Mouse (Mus musculus) C2C12 (cell line): Measurements from ENCODE around the gene Spic.

Experiments used
- CTCF ChIP-seq: IDR thresholded peaks from one replicate; pipeline ENCODE4 v1.5.1; 2011; ENCODE audit not compliant: control insufficient read depth, insufficient read depth, insufficient read length
- MAX ChIP-seq: IDR thresholded peaks from one replicate; pipeline ENCODE4 v1.6.1; 2011; ENCODE audit warnings: mild to moderate bottlenecking, control low read depth
- MYOG ChIP-seq: IDR thresholded peaks from one replicate; pipeline ENCODE4 v1.6.1; 2011; ENCODE audit not compliant: control insufficient read depth, insufficient read length; ENCODE audit errors: extremely low read depth
- USF1 ChIP-seq: IDR thresholded peaks from one replicate; pipeline ENCODE4 v1.6.1; 2011; ENCODE audit warnings: low read depth, mild to moderate bottlenecking, control low read depth, moderate library complexity

DNA sequence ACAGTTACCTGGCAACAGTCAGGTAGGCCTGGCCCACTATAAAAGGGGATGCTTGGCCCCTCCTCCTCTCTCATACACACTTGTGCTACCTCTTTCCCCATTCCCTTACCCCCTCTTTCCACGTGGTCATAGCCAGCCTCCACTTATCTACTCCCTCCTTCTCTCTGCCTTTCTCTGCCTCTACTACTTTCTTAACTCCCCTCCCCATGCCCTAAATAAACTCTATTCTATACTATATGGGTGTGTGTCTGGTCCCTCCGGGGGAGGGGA is 32.9 kb upstream of the Spic start:
- TF ChIP-seq CTCF (no peak), USF1 (no peak), MYOG (no peak), MAX (no peak)
